Mouse (Mus musculus): ENCODE data around the gene Myl12a.

The Myl12a gene

DNA sequence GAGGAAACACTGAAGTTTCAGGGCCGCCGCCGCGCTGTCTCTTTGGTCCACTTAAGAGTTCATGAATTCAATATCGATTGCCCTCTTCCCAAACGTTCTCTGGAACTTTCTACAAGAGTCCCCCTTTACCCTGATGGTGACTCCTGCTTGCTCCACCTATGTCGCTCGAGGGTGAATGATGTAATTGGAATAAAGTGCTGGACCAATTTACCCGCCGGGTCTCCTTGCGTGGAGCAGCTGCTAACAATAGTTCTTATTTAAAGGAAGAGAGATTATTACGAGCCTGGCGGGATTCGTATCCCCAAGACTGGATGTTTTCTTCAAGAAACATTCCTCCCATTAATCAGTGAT is at the start of gene Myl12a:
Gene Myl12a, minus strand, starts transcription at position 135 of the 351 bp plus-strand sequence.
- no peak for DNase-seq

- no peak for DNase-seq
Measured at GRCm38 (mm10) chr17:71049292-71049691, 46.6 kb upstream of the Myl12a start.

- DNase-seq = no peak
Measured at GRCm38 (mm10) chr17:71046856-71047255, 44.2 kb upstream of the Myl12a start.

- DNase-seq = no peak
Measured at GRCm38 (mm10) chr17:71045591-71045990, 42.9 kb upstream of the Myl12a start.

- DNase-seq = no peak
Measured at GRCm38 (mm10) chr17:71042645-71043044, 40.0 kb upstream of the Myl12a start.

- DNase-seq = no peak
Measured at GRCm38 (mm10) chr17:71040582-71040880, 37.9 kb upstream of the Myl12a start.

DNA sequence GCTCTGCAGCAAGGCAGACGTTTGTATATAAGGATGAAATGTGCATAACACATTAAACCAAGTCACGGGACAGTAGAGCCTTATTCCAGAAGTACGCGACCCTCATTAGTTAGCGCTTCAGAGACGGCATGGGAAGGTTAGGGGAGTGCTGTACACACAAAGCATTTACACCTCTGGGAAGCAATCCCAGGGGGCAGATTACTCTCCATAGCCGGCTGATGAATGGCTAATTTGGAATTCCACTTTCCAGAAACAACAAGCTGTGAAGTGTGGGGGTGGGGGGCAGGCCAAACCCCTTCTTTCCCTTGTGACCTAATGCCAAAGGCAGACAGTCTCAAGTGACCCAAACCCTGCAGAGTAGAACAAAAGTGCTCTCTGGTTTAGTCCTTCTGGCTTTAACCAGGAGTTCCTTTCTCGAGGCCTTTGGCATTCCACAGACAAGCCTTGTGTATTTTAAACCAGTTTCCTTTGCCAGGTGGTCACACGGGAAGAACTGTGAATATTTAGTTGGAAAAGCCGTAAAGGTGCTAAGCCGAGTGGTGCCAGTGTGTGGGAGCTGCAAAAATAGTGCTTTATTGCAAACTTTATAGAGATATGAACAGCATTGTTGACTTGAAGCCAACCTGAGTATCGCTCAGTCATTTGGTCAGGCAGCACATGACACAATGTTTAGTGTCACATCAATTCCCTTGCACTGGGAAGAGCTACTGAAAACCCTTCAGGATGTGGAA is 37.3 kb upstream of the Myl12a start:
- DNase-seq = no peak

- DNase-seq = no peak
Measured at GRCm38 (mm10) chr17:71038812-71039211, 36.1 kb upstream of the Myl12a start.

GRCm38 (mm10) chr17:71037188-71037587 is 34.5 kb upstream of the Myl12a start:
- DNase-seq = no peak

- DNase-seq = no peak
Measured at GRCm38 (mm10) chr17:71034472-71034871, 31.8 kb upstream of the Myl12a start.

DNA sequence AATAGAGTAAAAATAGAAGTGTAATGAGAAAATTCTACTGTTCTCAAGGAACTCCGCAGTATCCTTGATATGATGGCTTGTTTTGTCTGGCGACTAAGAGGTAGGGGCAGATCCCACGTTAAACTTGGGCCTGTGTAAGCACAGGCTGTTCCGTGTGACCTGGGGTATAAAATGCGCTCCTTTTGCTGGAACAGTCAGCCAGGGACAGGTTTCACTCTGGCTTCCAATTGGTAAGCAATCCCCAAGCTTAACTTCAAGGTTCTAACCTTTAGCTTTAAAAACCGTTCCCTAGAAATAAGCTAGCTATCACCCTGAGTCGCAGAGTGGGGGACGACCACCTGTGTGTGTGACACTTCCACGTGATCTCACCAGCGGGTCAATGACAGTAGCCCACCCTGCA is 30.0 kb upstream of the Myl12a start:
- no peak for DNase-seq

- DNase-seq = no peak
Measured at GRCm38 (mm10) chr17:71027186-71027585, 24.5 kb upstream of the Myl12a start.

GRCm38 (mm10) chr17:71025922-71026321 is 23.2 kb upstream of the Myl12a start:
- no peak for DNase-seq

DNA sequence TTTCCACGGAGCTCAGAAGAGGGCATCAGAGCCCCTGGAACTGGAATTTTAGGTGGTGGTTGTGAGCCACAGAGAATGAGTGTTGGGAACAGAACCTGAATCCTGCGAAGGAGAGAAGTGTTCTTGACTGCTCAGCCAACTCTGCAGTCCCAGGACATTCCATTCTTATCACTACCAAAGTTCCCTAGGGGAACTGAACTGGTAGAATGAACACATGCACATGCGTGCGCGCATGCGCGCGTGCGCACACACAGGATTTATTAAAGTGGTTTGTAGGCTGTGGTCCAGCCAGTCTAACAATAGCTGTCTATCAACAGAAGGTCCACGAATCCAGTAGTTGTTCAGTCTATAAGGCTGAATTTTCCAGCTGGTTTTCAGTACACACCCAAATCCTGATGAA is 21.4 kb upstream of the Myl12a start:
- DNase-seq = no peak

DNA sequence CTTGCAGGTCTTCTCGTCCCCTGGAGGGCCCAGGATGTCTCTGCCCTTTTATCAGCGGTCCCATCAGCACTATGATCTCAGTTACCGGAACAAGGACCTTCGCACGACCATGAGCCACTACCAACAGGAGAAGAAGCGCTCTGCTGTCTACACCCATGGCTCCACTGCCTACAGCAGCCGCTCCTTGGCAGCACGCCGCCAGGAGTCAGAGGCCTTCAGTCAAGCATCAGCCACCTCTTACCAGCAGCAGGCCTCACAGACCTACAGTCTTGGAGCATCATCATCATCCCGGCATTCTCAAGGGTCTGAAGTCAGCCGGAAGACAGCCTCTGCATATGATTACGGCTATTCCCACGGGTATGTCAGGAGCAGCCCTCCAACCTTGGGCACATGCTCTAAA is 20.2 kb upstream of the Myl12a start:
- DNase-seq = no peak

- DNase-seq = no peak
Measured at GRCm38 (mm10) chr17:71019860-71020259, 17.2 kb upstream of the Myl12a start.

DNA sequence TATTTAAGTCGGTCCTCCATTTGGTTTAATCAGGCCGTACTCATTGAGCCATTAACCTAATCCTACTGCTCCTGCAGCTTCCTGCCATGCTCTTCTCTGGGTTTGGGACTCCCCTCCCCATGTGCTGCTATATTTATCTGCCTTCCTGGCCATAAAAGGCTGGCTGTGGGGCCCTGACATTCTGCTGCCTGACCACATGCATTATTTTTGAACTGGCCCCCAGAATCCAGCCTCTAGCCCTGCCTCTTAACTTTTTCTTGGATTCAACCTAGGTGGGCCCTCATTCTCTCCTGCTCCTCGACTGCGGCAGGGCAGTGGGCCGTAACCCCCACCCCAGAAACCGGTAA is 16.6 kb upstream of the Myl12a start:
- no peak for DNase-seq

GRCm38 (mm10) chr17:71018616-71019308 is 16.1 kb upstream of the Myl12a start:
- DNase-seq = no peak

- DNase-seq = no peak
Measured at GRCm38 (mm10) chr17:71018151-71018550, 15.5 kb upstream of the Myl12a start.

DNA sequence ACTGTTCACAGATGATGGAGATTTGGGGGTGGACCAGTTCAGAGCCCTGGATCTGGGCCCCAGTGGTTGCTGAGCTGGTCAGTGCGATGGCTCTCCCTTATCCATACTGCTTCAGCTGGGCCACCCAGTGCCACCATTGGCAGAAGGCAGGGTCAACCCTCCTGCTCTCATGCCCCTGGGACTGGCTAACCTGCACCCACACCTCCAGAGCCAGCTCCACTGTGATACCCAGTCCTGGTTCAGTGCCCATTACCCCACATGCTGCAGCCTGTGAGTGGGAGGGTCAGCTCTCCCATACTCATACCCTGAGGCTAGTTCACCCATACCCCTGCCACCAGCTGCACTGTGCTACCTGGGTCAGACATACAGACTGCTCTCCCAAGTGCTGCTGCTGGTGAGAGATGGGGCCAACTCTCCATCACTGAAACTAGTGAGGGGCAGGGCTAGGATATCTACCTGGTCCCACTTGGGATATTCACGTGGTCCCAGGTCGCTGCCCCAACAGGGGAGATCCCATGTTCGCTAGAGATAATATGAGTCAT is 14.8 kb upstream of the Myl12a start:
- DNase-seq = no peak

- DNase-seq = no peak
Measured at GRCm38 (mm10) chr17:71014911-71015310, 12.2 kb upstream of the Myl12a start.

DNA sequence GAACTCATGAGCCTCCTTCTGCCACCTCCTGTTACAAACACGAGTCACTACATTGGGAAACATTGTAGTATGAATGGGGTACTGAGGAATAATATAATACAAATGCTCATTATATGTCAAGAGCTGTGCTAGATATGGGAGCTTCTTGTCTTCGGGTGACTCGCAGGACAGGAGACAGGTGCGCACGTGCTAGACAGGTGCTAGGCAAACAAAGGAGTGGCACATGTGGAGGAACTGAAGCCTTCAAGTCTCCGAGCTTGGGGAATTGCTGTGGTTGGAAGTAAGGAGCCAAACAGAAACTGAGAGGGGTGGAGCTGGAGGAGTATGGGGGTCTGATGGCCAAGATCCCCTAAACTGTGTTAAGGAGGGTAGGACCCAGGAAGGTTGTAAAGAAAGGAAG is 10.4 kb upstream of the Myl12a start:
- DNase-seq = no peak

DNA sequence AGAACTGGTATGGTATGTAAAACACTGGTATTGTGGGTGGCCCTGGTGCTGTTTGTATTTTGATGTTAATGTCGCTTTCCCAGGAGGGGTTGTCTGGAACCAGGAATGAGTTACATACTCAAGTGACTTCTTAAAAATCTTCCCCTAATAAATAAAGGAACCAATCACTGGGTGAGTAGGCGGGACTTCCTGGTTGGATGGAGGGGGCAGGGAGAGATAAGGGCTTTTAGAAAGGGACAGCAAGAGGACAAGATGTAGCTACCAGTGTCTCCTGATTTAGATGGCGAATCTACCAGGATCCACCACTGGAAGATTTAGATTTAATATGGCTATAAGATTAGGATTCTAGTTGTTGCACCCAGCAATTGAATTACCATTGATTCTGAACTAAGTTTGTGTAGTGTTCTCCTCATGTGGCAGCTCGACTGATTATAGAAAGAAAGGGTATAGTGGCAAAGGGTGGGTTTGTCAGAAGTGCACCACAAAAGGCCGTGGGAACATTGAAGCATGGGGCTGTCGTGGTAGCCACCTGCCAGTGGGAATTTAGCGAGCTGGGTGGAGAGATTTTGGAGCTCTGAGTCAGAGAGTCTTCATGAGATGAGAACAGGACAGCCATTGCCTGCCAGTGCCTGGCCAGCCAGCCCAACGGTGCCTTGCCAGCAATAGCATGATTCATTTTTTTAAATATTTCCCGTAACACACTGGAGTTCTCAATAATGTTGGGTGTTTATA is 9.4 kb upstream of the Myl12a start:
- no peak for DNase-seq

GRCm38 (mm10) chr17:71010646-71011242 is 8.1 kb upstream of the Myl12a start:
- DNase-seq = no peak
